Mouse (Mus musculus) ovary, adult 2 months (tissue): Measurements from ENCODE around the gene Prpf39. TPM values are rescaled to one million over a fixed set of nuclear protein-coding genes. Genes with fewer than 3 reads are reported as not detected.

Source experiments
- polyA plus RNA-seq: library from polyadenylated mRNA; depleted of rRNA; stranded (reverse); fragments of >200 nt; gene quantifications from 2 replicates; pipeline ENCODE4 v1.2.3, GENCODE M21; 2012; rRNA removed

Prpf39 gene
- 9.1 and 9.8 TPM in 2 replicates for polyA plus RNA-seq

DNA sequence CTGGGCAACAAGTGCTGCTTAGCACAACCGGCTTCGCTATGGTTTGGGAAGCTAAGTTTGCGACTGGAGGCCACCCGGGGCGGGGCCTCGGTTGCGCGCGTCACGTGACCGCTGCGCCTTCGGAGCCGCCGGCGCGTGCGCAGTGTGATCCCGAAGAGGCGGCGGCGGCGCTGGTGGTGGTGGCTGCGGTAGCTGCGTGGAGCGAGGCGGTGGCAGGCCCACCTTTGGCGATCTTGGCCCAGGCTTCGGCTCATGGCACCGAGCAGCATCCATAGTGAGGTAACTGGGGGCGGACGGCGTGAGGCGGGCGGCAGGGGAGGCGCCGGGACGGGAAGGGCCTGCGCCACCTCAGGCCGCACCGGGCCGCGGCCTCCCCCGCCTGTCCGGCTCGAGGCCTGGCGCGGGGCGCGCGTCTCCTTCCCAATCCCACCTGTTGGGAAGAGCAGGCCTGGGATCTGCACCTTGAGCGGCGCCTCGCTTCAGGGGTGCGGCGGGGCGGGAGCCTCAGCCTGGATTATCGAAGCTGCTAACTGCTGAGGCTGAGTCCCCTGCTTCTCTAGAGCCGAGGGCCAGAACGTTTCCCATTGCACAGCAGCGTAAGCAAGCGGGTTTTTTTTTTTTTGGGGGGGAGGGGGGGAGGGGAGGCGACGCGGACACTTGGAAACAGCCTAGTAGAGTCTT, at the start of gene Prpf39:
TSS of gene Prpf39 (plus strand) at position 144 of the 681 bp plus-strand sequence.

DNA sequence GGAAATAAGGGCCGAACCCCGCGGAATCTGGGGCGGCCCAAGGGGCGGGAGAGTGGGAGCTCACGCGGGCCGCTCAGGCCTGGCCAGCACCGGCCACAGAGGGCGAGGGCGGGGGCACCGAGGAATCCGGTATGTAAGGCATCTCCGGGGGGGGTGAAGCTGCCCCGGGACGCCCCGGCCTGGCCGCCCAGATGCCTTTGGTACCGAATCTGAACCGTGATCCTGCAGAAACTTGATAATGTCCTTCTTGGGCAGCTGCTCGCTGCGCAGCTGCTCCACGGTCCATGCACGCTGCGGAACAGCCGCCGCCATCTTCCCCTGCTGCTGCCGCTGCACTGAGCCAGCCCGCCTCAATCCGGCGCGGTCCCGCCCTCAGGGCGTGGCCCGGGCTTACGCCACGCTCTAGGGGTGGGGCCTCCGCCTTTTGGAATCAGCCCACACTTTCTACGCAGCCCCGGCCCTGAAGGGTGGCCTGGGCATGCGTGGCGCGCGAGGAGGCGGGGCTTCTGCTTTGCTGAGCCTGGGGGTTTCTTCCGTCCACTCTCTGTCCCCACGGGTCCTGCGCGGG, 37.6 kb downstream of the Prpf39 start, which contains the start of gene Fkbp3:
TSS of gene Fkbp3 (minus strand) at position 397 of the 568 bp plus-strand sequence.

DNA sequence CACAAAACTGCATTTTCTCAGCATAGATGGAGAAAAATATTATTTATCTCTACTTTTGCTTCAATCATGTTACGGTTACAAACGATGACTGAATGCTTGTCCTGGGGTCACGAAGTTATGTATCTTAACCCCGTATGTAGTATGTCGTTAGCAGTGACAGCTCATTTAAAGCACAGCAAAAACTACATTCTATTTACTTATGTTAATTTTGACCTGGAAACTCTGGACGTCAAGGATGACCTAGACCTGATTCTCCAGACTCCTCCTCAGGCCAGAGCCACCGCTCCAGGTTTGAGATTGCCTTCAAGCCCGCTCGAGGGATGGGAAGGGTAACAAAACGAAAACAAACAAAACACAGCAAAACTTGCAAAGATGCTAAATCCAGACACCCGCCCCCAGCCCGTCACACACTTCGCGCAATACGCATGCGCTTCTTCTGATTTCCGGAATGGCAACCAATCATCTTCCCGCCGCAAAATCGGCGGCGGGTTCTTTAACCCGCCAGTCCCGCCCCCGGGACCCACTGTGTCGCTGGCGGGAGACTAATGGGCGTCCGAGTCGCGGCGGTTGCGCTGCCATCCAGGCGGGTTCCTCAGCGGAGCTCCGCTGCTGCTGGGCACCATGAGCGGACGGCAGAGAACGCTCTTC, 39.1 kb downstream of the Prpf39 start, which contains the start of gene Fancm:
TSS of gene Fancm (plus strand) at position 519 of the 648 bp plus-strand sequence.

Other genes starting within 250 kb of the Prpf39 start
- 0.89 and 1.2 TPM in 2 replicates for gene Gm527, start 118.4 kb upstream of the Prpf39 start, polyA plus RNA-seq
- gene Klhl28, start 70.8 kb upstream of the Prpf39 start, polyA plus RNA-seq, result 1.5 and 2.5 TPM in 2 replicates
- gene Togaram1, start 70.5 kb upstream of the Prpf39 start, polyA plus RNA-seq, result 5.4 and 5.8 TPM in 2 replicates
- 15.5 and 18.8 TPM in 2 replicates for gene Fkbp3, start 37.7 kb downstream of the Prpf39 start, polyA plus RNA-seq
- gene Fancm, start 39.3 kb downstream of the Prpf39 start, polyA plus RNA-seq, result 3.1 and 8.4 TPM in 2 replicates
- 0.14 and 0.30 TPM in 2 replicates for gene Mis18bp1, start 136.3 kb downstream of the Prpf39 start, polyA plus RNA-seq
- not detected in 2 replicates for gene Wdr20rt, start 189.2 kb downstream of the Prpf39 start, polyA plus RNA-seq